Mouse (Mus musculus) layer of hippocampus, adult 18-20 months (tissue): Measurements from ENCODE around the gene Gen1. TPM values are rescaled to one million over a fixed set of nuclear protein-coding genes. Genes with fewer than 3 reads are reported as not detected.

Experiments used
- microRNA-seq, 2 experiments: library from miRNA; unstranded; fragments of <30 nt; microRNA quantifications; one replicate each; pipeline ENCODE4 v1.2.0; 2021
- total RNA-seq, 2 experiments: library from RNA; stranded (reverse); gene quantifications; 2 replicates each; pipeline ENCODE4 v1.2.3; 2021

Gene Gen1
- total RNA-seq, 2 experiments from 2014 or later = 2.1 to 2.6 TPM

Small RNA genes lying within 50 kb of the gene (microRNA-seq; reads per million reads assigned to microRNA genes)
- gene Mir7675 = 0 reads per million in 2 experiments

Other genes with a start within 250 kb of the Gen1 start
- 10 to 100 TPM; 13.5 to 13.8 TPM for gene Kcns3, start 114.7 kb downstream of the Gen1 start, total RNA-seq
- not detected for gene Msgn1, start 56.8 kb downstream of the Gen1 start, total RNA-seq
- gene Smc6, start 85 bp upstream of the Gen1 start, total RNA-seq = 10 to 100 TPM; 26.9 to 29.0 TPM
- gene Vsnl1, start 170.8 kb upstream of the Gen1 start, total RNA-seq = 100 to 1,000 TPM; 447 to 452 TPM
- 1 to 10 TPM in 1 of 2 experiments, under 1 TPM in 1; 0.72 to 1.0 TPM for gene Rad51ap2, start 190.3 kb upstream of the Gen1 start, total RNA-seq